Mouse (Mus musculus) cerebellum, adult 9-11 months (tissue): ENCODE data around the gene Lrp10.

Experiments used
- DNase-seq: peaks from one replicate; pipeline ENCODE4 v3.0.0; 2022

Lrp10 gene

GRCm38 (mm10) chr14:54475941-54476844, 12.3 kb downstream of the Lrp10 start, which contains the start of gene Rem2:
Gene Rem2, plus strand, starts transcription at chr14:54476100.
- DNase-seq: peak; percentile 89

- DNase-seq: no peak
Measured at GRCm38 (mm10) chr14:54477172-54477909, 13.4 kb downstream of the Lrp10 start.

- DNase-seq: no peak
Measured at GRCm38 (mm10) chr14:54479451-54479920, 15.5 kb downstream of the Lrp10 start.

GRCm38 (mm10) chr14:54480673-54481072, 16.7 kb downstream of the Lrp10 start:
- DNase-seq: no peak

GRCm38 (mm10) chr14:54481402-54481801, 17.5 kb downstream of the Lrp10 start:
- no peak for DNase-seq

GRCm38 (mm10) chr14:54482498-54482897, 18.6 kb downstream of the Lrp10 start:
- DNase-seq: no peak

- DNase-seq: no peak
Measured at GRCm38 (mm10) chr14:54485899-54486298, 22.0 kb downstream of the Lrp10 start.

- DNase-seq: no peak
Measured at GRCm38 (mm10) chr14:54487732-54488131, 23.8 kb downstream of the Lrp10 start.

GRCm38 (mm10) chr14:54488350-54488749, 24.4 kb downstream of the Lrp10 start:
- DNase-seq: no peak

GRCm38 (mm10) chr14:54492345-54493131, 28.6 kb downstream of the Lrp10 start:
- DNase-seq: no peak

GRCm38 (mm10) chr14:54493236-54493635, 29.3 kb downstream of the Lrp10 start:
- no peak for DNase-seq

GRCm38 (mm10) chr14:54494234-54494633, 30.3 kb downstream of the Lrp10 start:
- DNase-seq: peak; percentile 73

- no peak for DNase-seq
Measured at GRCm38 (mm10) chr14:54496706-54497105, 32.8 kb downstream of the Lrp10 start.

- DNase-seq: no peak
Measured at GRCm38 (mm10) chr14:54499330-54499729, 35.4 kb downstream of the Lrp10 start.

- DNase-seq: no peak
Measured at GRCm38 (mm10) chr14:54501365-54501764, 37.4 kb downstream of the Lrp10 start.

GRCm38 (mm10) chr14:54503092-54503491, 39.2 kb downstream of the Lrp10 start:
- no peak for DNase-seq

GRCm38 (mm10) chr14:54509774-54510173, 45.8 kb downstream of the Lrp10 start:
- no peak for DNase-seq

- peak; percentile 38 for DNase-seq
Measured at GRCm38 (mm10) chr14:54516710-54517310, 52.9 kb downstream of the Lrp10 start.
